Mouse (Mus musculus) left cerebral cortex, adult 2 months (tissue): ENCODE data around the gene Vmn1r24. TPM values are rescaled to one million over a fixed set of nuclear protein-coding genes. Genes with fewer than 3 reads are reported as not detected.
"Not testable (repeated sequence)": the region's sequence is repeated elsewhere in the genome, so short reads cannot be mapped to it uniquely, and the experiment has no call there.

Experiments
- DNase-seq, 2 experiments: peaks; one replicate each; pipeline ENCODE4 v3.0.0; 2021 to 2022; ENCODE audit warnings: low spot score in 2 of 2, mixed read lengths in 1 of 2; ENCODE audit errors: extremely low spot score in 1 of 2
- H3K27ac ChIP-seq: fragments of 200-600 bp; 2 replicates; pipeline ENCODE4 v1.8.1; 2022
- H3K4me3 ChIP-seq: fragments of 200-600 bp; 2 replicates; pipeline ENCODE4 v1.8.1; 2022
- CTCF ChIP-seq: fragments of 200-600 bp; IDR thresholded peaks from 2 replicates; pipeline ENCODE4 v1.8.1; 2022; ENCODE audit warnings: antibody characterized with exemption, mild to moderate bottlenecking, moderate library complexity
- intact Hi-C: fragments of 180-260 bp; cut with DNase I; formaldehyde crosslinking; loops from one replicate; pipeline ENCODE4 v1.15.1; 2025
- long read RNA-seq, 2 experiments: library from polyadenylated mRNA; stranded (forward); transcript quantifications; one replicate each; pipeline ENCODE4 v2.0.0; 2021; ENCODE audit warnings: borderline mapping rate in 2 of 2
- total RNA-seq, 2 experiments: library from RNA; stranded (reverse); gene quantifications; 2 replicates each; pipeline ENCODE4 v1.2.3; 2021

Vmn1r24 gene
- not detected for total RNA-seq
- long read RNA-seq, experiment 1 = 0 reads
- long read RNA-seq, experiment 2 = 0 reads

- DNase-seq, H3K4me3 ChIP-seq, intact Hi-C loops, H3K27ac ChIP-seq: not testable (repeated sequence)
These were observed at the start of gene Vmn1r24 for GRCm38 (mm10) chr6:57961403-57961802. Gene Vmn1r24 (minus strand): TSS chr6:57961503.

GRCm38 (mm10) chr6:57980710-57981109 lies 19.4 kb upstream of the Vmn1r24 start, which contains the start of gene Vmn1r25:
Gene Vmn1r25 (minus strand): TSS chr6:57980810.
- intact Hi-C loops = no loop called here
- no peak within 1 kb of the TSS for H3K27ac ChIP-seq
- no peak for DNase-seq
- TF ChIP-seq CTCF = no peak
- no peak within 1 kb of the TSS for H3K4me3 ChIP-seq

DNA sequence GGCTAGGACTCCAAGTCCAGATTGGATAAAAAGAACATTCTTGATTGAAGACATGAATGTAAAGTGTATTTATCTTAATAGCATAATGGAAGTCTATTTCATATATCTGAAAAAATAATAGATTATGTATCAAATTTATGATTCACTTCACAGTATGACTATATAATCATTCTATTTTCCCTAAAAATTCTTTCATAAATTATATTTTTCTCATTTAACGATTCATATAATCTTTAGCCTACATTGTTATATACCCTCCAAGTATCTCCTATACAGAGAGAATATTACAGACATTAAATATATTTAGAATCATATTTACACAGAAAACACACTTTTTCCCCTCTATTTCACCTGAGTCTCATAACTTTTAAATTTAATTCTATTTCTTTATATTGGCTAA lies 34.6 kb downstream of the Vmn1r24 start, which contains the start of gene Vmn1r23:
Gene Vmn1r23, minus strand, starts transcription at position 101 of the 400 bp plus-strand sequence.
- no peak for DNase-seq
- Histone ChIP-seq H3K4me3 (no peak within 1 kb of the TSS), H3K27ac (no peak within 1 kb of the TSS)
- intact Hi-C loops = no loop called here
- TF ChIP-seq CTCF = no peak

GRCm38 (mm10) chr6:57907928-57908327 lies 53.4 kb downstream of the Vmn1r24 start, which contains the start of gene Vmn1r22:
Gene Vmn1r22 (minus strand): TSS chr6:57908028.
- DNase-seq = no peak
- Histone ChIP-seq H3K27ac (no peak within 1 kb of the TSS), H3K4me3 (no peak within 1 kb of the TSS)
- intact Hi-C loops = no loop called here
- TF ChIP-seq CTCF = no peak

Other genes with a start within 250 kb of the Vmn1r24 start
- gene Vopp1, start 136.3 kb downstream of the Vmn1r24 start, total RNA-seq = 100 to 1,000 TPM; 123 to 130 TPM
- not detected for gene Vmn1r21, start 111.2 kb downstream of the Vmn1r24 start, total RNA-seq
- not detected for gene Vmn1r22, start 53.5 kb downstream of the Vmn1r24 start, total RNA-seq
- gene Vmn1r23, start 34.7 kb downstream of the Vmn1r24 start, total RNA-seq = not detected
- gene Vmn1r25, start 19.3 kb upstream of the Vmn1r24 start, total RNA-seq = not detected
- not detected for gene Vmn1r26, start 53.7 kb upstream of the Vmn1r24 start, total RNA-seq